In genomic region chr7:109968924-109969450, GRCm38 (mm10) we compare ENCODE assay signal across 8 mouse cellular contexts. TPM values are rescaled to one million over a fixed set of nuclear protein-coding genes. Genes with fewer than 3 reads are reported as not detected.
DNase-seq lines count a peak whose midpoint lies in the region; ATAC-seq and TF ChIP-seq lines count a peak whose summit lies in the region.

No protein-coding gene starts in this region.

- peak overlapping the region; percentile 88 for H3K27ac ChIP-seq in forebrain, embryonic 16.5 days (ENCODE audit: low read length)
- H3K27ac ChIP-seq in kidney, postnatal 0 days, result no peak overlapping the region
- no peak overlapping the region; the same call in 1 of the 2 replicates for H3K27ac ChIP-seq in midbrain, postnatal 0 days (ENCODE audit: low read depth, low read length)

- H3K4me2 ChIP-seq in forebrain, embryonic 16.5 days (ENCODE audit: low read length), result no peak overlapping the region
- no peak overlapping the region for H3K4me2 ChIP-seq in kidney, postnatal 0 days (ENCODE audit: low read length)
- no peak overlapping the region for H3K4me2 ChIP-seq in midbrain, postnatal 0 days (ENCODE audit: low read depth, low read length, poor library complexity, severe bottlenecking)

- no peak overlapping the region for H3K9ac ChIP-seq in forebrain, embryonic 16.5 days (replicated peaks; ENCODE audit: low read depth, low read length)
- H3K9ac ChIP-seq in kidney, postnatal 0 days (ENCODE audit: low read depth, low read length), result no peak overlapping the region
- no peak overlapping the region for H3K9ac ChIP-seq in midbrain, postnatal 0 days (replicated peaks; ENCODE audit: low read length, poor library complexity, severe bottlenecking)

- no peak overlapping the region for H3K4me3 ChIP-seq in forebrain, embryonic 16.5 days (replicated peaks; ENCODE audit: low read length)
- H3K4me3 ChIP-seq in kidney, postnatal 0 days (replicated peaks; ENCODE audit: low read depth, low read length), result no peak overlapping the region
- H3K4me3 ChIP-seq in midbrain, postnatal 0 days (ENCODE audit: low read depth, low read length), result no peak overlapping the region

- peak; percentile 88 for ATAC-seq in forebrain, embryonic 16.5 days
- ATAC-seq in kidney, postnatal 0 days (replicated peaks; ENCODE audit: low FRiP score, low read depth), result no peak; the same call in 1 of the 2 replicates
- ATAC-seq in midbrain, postnatal 0 days (ENCODE audit: low FRiP score), result peak; percentile 79

- TF ChIP-seq CTCF in kidney, postnatal 0 days (IDR thresholded peaks at IDR 0.05; ENCODE audit: low read depth), result peak; percentile 35; the same call in 1 of the 2 replicates
- peak; percentile 44 for TF ChIP-seq CTCF in midbrain, postnatal 0 days (IDR thresholded peaks at IDR 0.05)

- H3K4me1 ChIP-seq in forebrain, embryonic 16.5 days (replicated peaks; ENCODE audit: control insufficient read depth, insufficient read depth, low read length), result peaks cover 20% of the 10 kb centered on the region
- H3K4me1 ChIP-seq in kidney, postnatal 0 days (replicated peaks; ENCODE audit: insufficient read depth, low read length), result no peaks in the 10 kb centered on the region
- no peaks in the 10 kb centered on the region for H3K4me1 ChIP-seq in midbrain, postnatal 0 days (ENCODE audit: insufficient read depth, low read length)

- no peaks in the 10 kb centered on the region for H3K27me3 ChIP-seq in forebrain, embryonic 16.5 days (replicated peaks; ENCODE audit: control insufficient read depth, insufficient read depth, low read length)
- no peaks in the 10 kb centered on the region for H3K27me3 ChIP-seq in kidney, postnatal 0 days (ENCODE audit: insufficient read depth, low read length)
- H3K27me3 ChIP-seq in midbrain, postnatal 0 days (ENCODE audit: insufficient read depth, low read length), result no peaks in the 10 kb centered on the region

- DNase-seq in embryo, embryonic 10 days (ENCODE audit: low spot score), result peak; percentile 58
- no peak for DNase-seq in embryo, embryonic 9.5 days (ENCODE audit: extremely low spot score)
- DNase-seq in testis, postnatal 10 days (ENCODE audit: low spot score), result peak; percentile 64
- DNase-seq in testis, postnatal 14 days (ENCODE audit: low spot score), result no peak
- peak; percentile 68 for DNase-seq in kidney, postnatal 0 days (ENCODE audit: low spot score)
- DNase-seq in midbrain, postnatal 0 days (ENCODE audit: low spot score), result peak; percentile 94
- DNase-seq in thymus, postnatal 36 days, result no peak

- no peaks in the 10 kb centered on the region for H3K9me3 ChIP-seq in forebrain, embryonic 16.5 days (ENCODE audit: control insufficient read depth, low read length)
- no peaks in the 10 kb centered on the region for H3K9me3 ChIP-seq in kidney, postnatal 0 days (replicated peaks; ENCODE audit: low read length)
- H3K9me3 ChIP-seq in midbrain, postnatal 0 days (ENCODE audit: low read length), result no peaks in the 10 kb centered on the region

- 0% methylated on average over 2 of the region's 2 CpGs for WGBS in forebrain, embryonic 16.5 days
- 0% methylated on average over 2 of the region's 2 CpGs for WGBS in kidney, postnatal 0 days
- WGBS in midbrain, postnatal 0 days, result 0% methylated on average over 1 of the region's 2 CpGs

- 0 out of 2 replicates have a peak, but pooled peaks cover 3% of the 10 kb centered on the region for H3K36me3 ChIP-seq in forebrain, embryonic 16.5 days (ENCODE audit: control insufficient read depth, insufficient read depth)
- H3K36me3 ChIP-seq in kidney, postnatal 0 days (ENCODE audit: insufficient read depth, low read length), result peaks cover 6% of the 10 kb centered on the region; the same call in 1 of the 2 replicates
- H3K36me3 ChIP-seq in midbrain, postnatal 0 days (ENCODE audit: insufficient read depth, low read length), result peaks cover 5% of the 10 kb centered on the region

RNA-seq across cellular contexts. Expression of gene Dennd5a, which starts 8.7 kb away (rescaled TPM):
- polyA plus RNA-seq in forebrain, embryonic 16.5 days (2015; fragmentation: Nextera tagmentation; extraction: Ambion mirVana), result 42.2 and 47.7 TPM in 2 replicates
- polyA plus RNA-seq in kidney, postnatal 0 days (2015; fragmentation: Nextera tagmentation; extraction: Ambion mirVana), result 32.3 and 35.0 TPM in 2 replicates
- total RNA-seq in midbrain, postnatal 0 days (2014; rRNA removed), result 168 and 185 TPM in 2 replicates
- polyA plus RNA-seq in midbrain, postnatal 0 days (2015; fragmentation: Nextera tagmentation; extraction: Ambion mirVana), result 25.2 and 28.7 TPM in 2 replicates

RNA-seq across cellular contexts. Expression of gene Tmem41b, which starts 17.7 kb away (rescaled TPM):
- 68.4 and 70.2 TPM in 2 replicates for polyA plus RNA-seq in forebrain, embryonic 16.5 days (2015; fragmentation: Nextera tagmentation; extraction: Ambion mirVana)
- polyA plus RNA-seq in kidney, postnatal 0 days (2015; fragmentation: Nextera tagmentation; extraction: Ambion mirVana), result 72.9 and 75.0 TPM in 2 replicates
- total RNA-seq in midbrain, postnatal 0 days (2014; rRNA removed), result 65.0 and 66.0 TPM in 2 replicates
- polyA plus RNA-seq in midbrain, postnatal 0 days (2015; fragmentation: Nextera tagmentation; extraction: Ambion mirVana), result 55.2 and 55.4 TPM in 2 replicates

RNA-seq across cellular contexts. Expression of gene Ipo7, which starts 49.1 kb away (rescaled TPM):
- 57.6 and 67.1 TPM in 2 replicates for polyA plus RNA-seq in forebrain, embryonic 16.5 days (2015; fragmentation: Nextera tagmentation; extraction: Ambion mirVana)
- polyA plus RNA-seq in kidney, postnatal 0 days (2015; fragmentation: Nextera tagmentation; extraction: Ambion mirVana), result 27.5 and 30.6 TPM in 2 replicates
- 88.2 and 103 TPM in 2 replicates for total RNA-seq in midbrain, postnatal 0 days (2014; rRNA removed)
- polyA plus RNA-seq in midbrain, postnatal 0 days (2015; fragmentation: Nextera tagmentation; extraction: Ambion mirVana), result 26.9 and 27.5 TPM in 2 replicates

Comparison
In these comparisons a context has a peak if more than half of its experiments do, and no peak if none do; other contexts are left out.
1. DNase-seq: peak in embryo, embryonic 10 days (single experiment), testis, postnatal 10 days (single experiment), kidney, postnatal 0 days (single experiment) and midbrain, postnatal 0 days (single experiment); none in embryo, embryonic 9.5 days (single experiment), testis, postnatal 14 days (single experiment) and thymus, postnatal 36 days (0 of 2).